Mouse (Mus musculus) frontal cortex, adult (tissue): ENCODE measurements at regions not wholly inside any gene's neighbourhood (a gene's known extent, or its start where the extent isn't known, plus 50 kb on each side); places are given as distances from the start of the nearest gene placed in this dataset.
A peak's percentile ranks its signal among the peaks of the same experiment; 100 is the strongest.

Source experiments
- ATAC-seq: cut with Nextera tagmentation; 2 replicates; pipeline ENCODE4 v1.9.2; 2017; ENCODE audit warnings: mild to moderate bottlenecking, moderate library complexity, mixed read lengths; ENCODE audit not compliant: low TSS enrichment

- ATAC-seq = no peak
Measured at GRCm38 (mm10) chr1:80131354-80131753, 86.9 kb downstream of the Fam124b start.

- ATAC-seq = peak; percentile 98
Measured at GRCm38 (mm10) chr1:80123966-80124365, 94.3 kb downstream of the Fam124b start.

- no peak for ATAC-seq
Measured at GRCm38 (mm10) chr1:80115913-80116312, 102.4 kb downstream of the Fam124b start.

GRCm38 (mm10) chr1:80107747-80108476 is 110.4 kb downstream of the Fam124b start:
- ATAC-seq = peak; percentile 93

- ATAC-seq = peak; percentile 69
Measured at GRCm38 (mm10) chr1:80106269-80106668, 112.0 kb downstream of the Fam124b start.

- ATAC-seq = no peak
Measured at GRCm38 (mm10) chr1:80098266-80098665, 120.0 kb downstream of the Fam124b start.

GRCm38 (mm10) chr1:80091800-80092199 is 126.5 kb downstream of the Fam124b start:
- no peak for ATAC-seq

- ATAC-seq = peak; percentile 44; the same call in 1 of the 2 replicates
Measured at GRCm38 (mm10) chr1:80091350-80091749, 126.9 kb downstream of the Fam124b start.

GRCm38 (mm10) chr1:80088651-80089050 is 129.6 kb downstream of the Fam124b start:
- no peak for ATAC-seq

- ATAC-seq = no peak
Measured at GRCm38 (mm10) chr1:80076357-80076756, 141.9 kb downstream of the Fam124b start.

GRCm38 (mm10) chr1:80074376-80074775 is 143.9 kb downstream of the Fam124b start:
- ATAC-seq = peak; percentile 86

GRCm38 (mm10) chr1:80073950-80074349 is 144.3 kb downstream of the Fam124b start:
- ATAC-seq = peak; percentile 91

- no peak for ATAC-seq
Measured at GRCm38 (mm10) chr1:80069141-80069540, 149.1 kb downstream of the Fam124b start.

GRCm38 (mm10) chr1:80062121-80062520 is 156.2 kb downstream of the Fam124b start:
- ATAC-seq = no peak

GRCm38 (mm10) chr1:80061632-80062031 is 156.6 kb downstream of the Fam124b start:
- ATAC-seq = no peak

- ATAC-seq = no peak
Measured at GRCm38 (mm10) chr1:80045141-80045540, 173.1 kb downstream of the Fam124b start.

- peak; percentile 96 for ATAC-seq
Measured at GRCm38 (mm10) chr1:80040409-80040808, 177.9 kb downstream of the Fam124b start.

- ATAC-seq = no peak
Measured at GRCm38 (mm10) chr1:80039891-80040290, 178.4 kb downstream of the Fam124b start.

- ATAC-seq = no peak
Measured at GRCm38 (mm10) chr1:80039161-80039560, 178.2 kb upstream of the Serpine2 start.

GRCm38 (mm10) chr1:80038059-80038458 is 177.1 kb upstream of the Serpine2 start:
- no peak for ATAC-seq

GRCm38 (mm10) chr1:80036436-80036835 is 175.5 kb upstream of the Serpine2 start:
- ATAC-seq = no peak

- ATAC-seq = peak; percentile 48; the same call in 1 of the 2 replicates
Measured at GRCm38 (mm10) chr1:80033522-80033921, 172.5 kb upstream of the Serpine2 start.

GRCm38 (mm10) chr1:80033121-80033520 is 172.1 kb upstream of the Serpine2 start:
- ATAC-seq = no peak

GRCm38 (mm10) chr1:80032464-80032863 is 171.5 kb upstream of the Serpine2 start:
- no peak for ATAC-seq
